Mouse (Mus musculus) embryonic facial prominence, embryonic 11.5 days (tissue): ENCODE results near the gene Mettl25. TPM values are rescaled to one million over a fixed set of nuclear protein-coding genes. Genes with fewer than 3 reads are reported as not detected.

Experiments used
- ATAC-seq: fragments of 200-750 bp; cut with Nextera tagmentation; replicated peaks from 2 replicates; pipeline ENCODE4 v1.8.0; 2017; ENCODE audit warnings: low read depth; ENCODE audit not compliant: insufficient number of reproducible peaks, low FRiP score, low TSS enrichment
- DNase-seq: peaks from one replicate; pipeline ENCODE4 v3.0.0-alpha.2; 2015; ENCODE audit warnings: low spot score
- H3K27ac ChIP-seq: fragments of 300-500 bp; sonication (generic); replicated peaks from 2 replicates; pipeline ENCODE4 v1.5.1; 2014; ENCODE audit warnings: mild to moderate bottlenecking, low read depth, low read length, control low read depth
- H3K27me3 ChIP-seq: fragments of 300-500 bp; sonication (generic); 2 replicates; pipeline ENCODE4 v1.6.1; 2014; ENCODE audit warnings: mild to moderate bottlenecking, low read length, moderate library complexity, mixed read lengths; ENCODE audit not compliant: control insufficient read depth, insufficient read depth
- H3K36me3 ChIP-seq: fragments of 300-500 bp; sonication (generic); replicated peaks from 2 replicates; pipeline ENCODE4 v1.6.1; 2014; ENCODE audit warnings: low read depth, mild to moderate bottlenecking, low read length, moderate library complexity, mixed read lengths; ENCODE audit not compliant: control insufficient read depth, insufficient read depth
- H3K4me1 ChIP-seq: fragments of 300-500 bp; sonication (generic); 2 replicates; pipeline ENCODE4 v1.6.1; 2014; ENCODE audit warnings: low read length, mixed read lengths; ENCODE audit not compliant: control insufficient read depth, insufficient read depth
- H3K4me2 ChIP-seq: fragments of 300-500 bp; sonication (generic); 2 replicates; pipeline ENCODE4 v1.6.1; 2014; ENCODE audit warnings: low read depth, mild to moderate bottlenecking, control low read depth, low read length, moderate library complexity
- H3K4me3 ChIP-seq: fragments of 300-500 bp; sonication (generic); 2 replicates; pipeline ENCODE4 v1.5.1; 2014; ENCODE audit warnings: low read depth, low read length, control low read depth
- H3K9ac ChIP-seq: fragments of 300-500 bp; sonication (generic); replicated peaks from 2 replicates; pipeline ENCODE4 v1.6.1; 2014; ENCODE audit warnings: mild to moderate bottlenecking, control low read depth, low read length
- H3K9me3 ChIP-seq: fragments of 300-500 bp; sonication (generic); replicated peaks from 2 replicates; pipeline ENCODE4 v1.6.1; 2016; ENCODE audit warnings: mild to moderate bottlenecking, low read length, inconsistent platforms, mixed read lengths; ENCODE audit not compliant: control insufficient read depth
- WGBS: fragments of 180-500 bp; shearing (Covaris S2); extraction: QIAGEN DNeasy Blood & Tissue Kit; methylation state at CpG from one replicate; pipeline ENCODE4 v1.1.7; 2014; 5-methylcytosine and 5-hydroxymethylcytosine counted together
- polyA plus RNA-seq: library from polyadenylated mRNA; unstranded; fragments of >200 nt; fragmentation: Nextera tagmentation; extraction: Ambion mirVana; gene quantifications from 2 replicates; pipeline ENCODE4 v1.2.1, GENCODE M21; 2014

Mettl25 gene
- polyA plus RNA-seq, 1 experiment from 2014 or later, result 16.7 TPM

- Histone ChIP-seq H3K27ac (no peak overlapping the region), H3K27me3 (no peaks in the 10 kb centered on the region), H3K4me1 (no peaks in the 10 kb centered on the region), H3K4me2 (no peak overlapping the region), H3K4me3 (no peak overlapping the region), H3K36me3 (no peaks in the 10 kb centered on the region), H3K9ac (no peak overlapping the region), H3K9me3 (no peaks in the 10 kb centered on the region)
- no peak for DNase-seq
- 84% methylated on average over 9 of the region's 9 CpGs for WGBS
- ATAC-seq, result peak; percentile 52; the same call in 1 of the 2 replicates
Observed at GRCm38 (mm10) chr10:105772821-105773302, 68.3 kb downstream of the Mettl25 start.

GRCm38 (mm10) chr10:105763959-105764358, 77.2 kb downstream of the Mettl25 start:
- H3K36me3 ChIP-seq, result no peaks in the 10 kb centered on the region
- WGBS, result 83% methylated on average over 2 of the region's 2 CpGs
- no peak overlapping the region for H3K4me2 ChIP-seq
- H3K9me3 ChIP-seq, result no peaks in the 10 kb centered on the region
- H3K4me3 ChIP-seq, result no peak overlapping the region
- no peaks in the 10 kb centered on the region for H3K4me1 ChIP-seq
- DNase-seq (no peak), ATAC-seq (no peak)
- H3K27me3 ChIP-seq, result no peaks in the 10 kb centered on the region
- H3K27ac ChIP-seq, result no peak overlapping the region
- no peak overlapping the region for H3K9ac ChIP-seq

GRCm38 (mm10) chr10:105760460-105760859, 80.7 kb downstream of the Mettl25 start:
- no peak for ATAC-seq

GRCm38 (mm10) chr10:105760046-105760445, 81.1 kb downstream of the Mettl25 start:
- Histone ChIP-seq H3K27me3 (no peaks in the 10 kb centered on the region), H3K36me3 (no peaks in the 10 kb centered on the region), H3K4me1 (no peaks in the 10 kb centered on the region), H3K9ac (no peak overlapping the region), H3K4me2 (no peak overlapping the region), H3K27ac (no peak overlapping the region), H3K9me3 (no peaks in the 10 kb centered on the region), H3K4me3 (no peak overlapping the region)
- DNase-seq (no peak), ATAC-seq (no peak)
- WGBS, result 83% methylated on average over 7 of the region's 7 CpGs

More at GRCm38 (mm10) chr10:105760460-105760859, 80.7 kb downstream of the Mettl25 start:
- no peak overlapping the region for H3K9ac ChIP-seq
- no peaks in the 10 kb centered on the region for H3K36me3 ChIP-seq
- no peaks in the 10 kb centered on the region for H3K4me1 ChIP-seq
- H3K4me2 ChIP-seq, result no peak overlapping the region
- no peaks in the 10 kb centered on the region for H3K27me3 ChIP-seq
- no peaks in the 10 kb centered on the region for H3K9me3 ChIP-seq
- H3K4me3 ChIP-seq, result no peak overlapping the region
- WGBS, result 82% methylated on average over 2 of the region's 2 CpGs
- DNase-seq, result no peak
- H3K27ac ChIP-seq, result no peak overlapping the region

- Histone ChIP-seq H3K27ac (no peak overlapping the region), H3K36me3 (no peaks in the 10 kb centered on the region), H3K27me3 (no peaks in the 10 kb centered on the region), H3K9ac (no peak overlapping the region), H3K4me2 (no peak overlapping the region), H3K4me3 (no peak overlapping the region), H3K9me3 (no peaks in the 10 kb centered on the region), H3K4me1 (no peaks in the 10 kb centered on the region)
- ATAC-seq (no peak; the same call in 1 of the 2 replicates), DNase-seq (no peak)
- 77% methylated on average over 5 of the region's 5 CpGs for WGBS
Observed at GRCm38 (mm10) chr10:105753831-105754605, 87.2 kb downstream of the Mettl25 start.

- no peaks in the 10 kb centered on the region for H3K36me3 ChIP-seq
- ATAC-seq (no peak), DNase-seq (no peak)
- H3K4me2 ChIP-seq, result no peak overlapping the region
- 64% methylated on average over 1 of the region's 1 CpGs for WGBS
- no peaks in the 10 kb centered on the region for H3K27me3 ChIP-seq
- H3K4me1 ChIP-seq, result no peaks in the 10 kb centered on the region
- H3K9ac ChIP-seq, result no peak overlapping the region
- H3K4me3 ChIP-seq, result no peak overlapping the region
- H3K27ac ChIP-seq, result no peak overlapping the region
- no peaks in the 10 kb centered on the region for H3K9me3 ChIP-seq
Observed at GRCm38 (mm10) chr10:105746019-105746418, 95.2 kb downstream of the Mettl25 start.

- Histone ChIP-seq H3K9ac (no peak overlapping the region), H3K4me3 (no peak overlapping the region), H3K36me3 (no peaks in the 10 kb centered on the region), H3K9me3 (no peaks in the 10 kb centered on the region), H3K4me1 (no peaks in the 10 kb centered on the region), H3K4me2 (no peak overlapping the region), H3K27me3 (no peaks in the 10 kb centered on the region), H3K27ac (no peak overlapping the region)
- 66% methylated on average over 6 of the region's 6 CpGs for WGBS
- DNase-seq (no peak), ATAC-seq (no peak)
Observed at GRCm38 (mm10) chr10:105741736-105742135, 99.4 kb downstream of the Mettl25 start.

- Histone ChIP-seq H3K27ac (no peak overlapping the region), H3K4me1 (no peaks in the 10 kb centered on the region), H3K9me3 (no peaks in the 10 kb centered on the region), H3K4me2 (no peak overlapping the region), H3K27me3 (no peaks in the 10 kb centered on the region), H3K36me3 (no peaks in the 10 kb centered on the region), H3K9ac (no peak overlapping the region), H3K4me3 (no peak overlapping the region)
- ATAC-seq (no peak), DNase-seq (no peak)
- WGBS, result 83% methylated on average over 5 of the region's 5 CpGs
Observed at GRCm38 (mm10) chr10:105738942-105739341, 102.2 kb downstream of the Mettl25 start.
